ENCODE assay signal across 8 mouse cellular contexts in genomic region chr12:35191698-35192425, GRCm38 (mm10).
A peak's percentile ranks its signal among the peaks of the same experiment; 100 is the strongest.
DNase-seq lines count a peak whose midpoint lies in the region; ATAC-seq and TF ChIP-seq lines count a peak whose summit lies in the region.

No protein-coding gene starts in this region.

- TF ChIP-seq CTCF in E14TG2a.4 (conservative IDR thresholded peaks at IDR 0.05; ENCODE audit: low read length) = peak; percentile 36
- peak; percentile 77 for TF ChIP-seq CTCF in heart, postnatal 0 days (IDR thresholded peaks at IDR 0.05; ENCODE audit: low read depth)
- TF ChIP-seq CTCF in liver, postnatal 0 days (IDR thresholded peaks at IDR 0.05; ENCODE audit: low read depth) = peak; percentile 75
- no peak for TF ChIP-seq CTCF in thymus, adult 2 months (IDR thresholded peaks at IDR 0.05; ENCODE audit: borderline replicate concordance, control insufficient read depth, extremely low read depth, insufficient read depth, low read length, poor library complexity)

- peaks cover 6% of the 10 kb centered on the region for H3K9me3 ChIP-seq in E14TG2a.4 (ENCODE audit: low read length)
- no peaks in the 10 kb centered on the region for H3K9me3 ChIP-seq in forebrain, embryonic 12.5 days
- no peaks in the 10 kb centered on the region for H3K9me3 ChIP-seq in heart, postnatal 0 days (replicated peaks; ENCODE audit: control insufficient read depth, low read length)
- no peaks in the 10 kb centered on the region for H3K9me3 ChIP-seq in liver, postnatal 0 days (ENCODE audit: low read length)

- no peaks in the 10 kb centered on the region for H3K4me1 ChIP-seq in E14TG2a.4 (replicated peaks; ENCODE audit: low read depth, low read length)
- no peaks in the 10 kb centered on the region for H3K4me1 ChIP-seq in forebrain, embryonic 12.5 days
- 0 out of 2 replicates have a peak, but pooled peaks cover 3% of the 10 kb centered on the region for H3K4me1 ChIP-seq in heart, postnatal 0 days (ENCODE audit: control insufficient read depth, insufficient read depth)
- H3K4me1 ChIP-seq in liver, postnatal 0 days (ENCODE audit: insufficient read depth) = no peaks in the 10 kb centered on the region
- no peaks in the 10 kb centered on the region for H3K4me1 ChIP-seq in thymus, adult 2 months (replicated peaks; ENCODE audit: control insufficient read depth, insufficient read depth, low read length)

- no peaks in the 10 kb centered on the region for H3K36me3 ChIP-seq in E14TG2a.4 (ENCODE audit: insufficient read depth, low read length)
- no peaks in the 10 kb centered on the region for H3K36me3 ChIP-seq in forebrain, embryonic 12.5 days (replicated peaks)
- H3K36me3 ChIP-seq in heart, postnatal 0 days (replicated peaks; ENCODE audit: control insufficient read depth, insufficient read depth, low read length) = no peaks in the 10 kb centered on the region
- H3K36me3 ChIP-seq in liver, postnatal 0 days (replicated peaks; ENCODE audit: insufficient read depth, low read length) = no peaks in the 10 kb centered on the region
- no peaks in the 10 kb centered on the region for H3K36me3 ChIP-seq in thymus, adult 2 months (ENCODE audit: control insufficient read depth, insufficient read depth, low read length)

- no peak overlapping the region for H3K27ac ChIP-seq in forebrain, embryonic 12.5 days
- H3K27ac ChIP-seq in heart, postnatal 0 days (ENCODE audit: low read depth) = no peak overlapping the region
- H3K27ac ChIP-seq in liver, postnatal 0 days (ENCODE audit: low read depth) = no peak overlapping the region
- no peak overlapping the region for H3K27ac ChIP-seq in thymus, adult 2 months (ENCODE audit: control insufficient read depth, insufficient read depth, low read length)

- peak; percentile 58 for ATAC-seq in forebrain, embryonic 12.5 days (ENCODE audit: low FRiP score)
- ATAC-seq in heart, postnatal 0 days (ENCODE audit: insufficient read depth, low read depth) = peak; percentile 77; the same call in 1 of the 2 replicates
- no peak for ATAC-seq in liver, postnatal 0 days

- H3K9ac ChIP-seq in forebrain, embryonic 12.5 days = no peak overlapping the region
- no peak overlapping the region for H3K9ac ChIP-seq in heart, postnatal 0 days (replicated peaks; ENCODE audit: low read depth, low read length)
- no peak overlapping the region for H3K9ac ChIP-seq in liver, postnatal 0 days (replicated peaks)

- H3K4me3 ChIP-seq in E14TG2a.4 (replicated peaks; ENCODE audit: low read length) = no peak overlapping the region
- peak overlapping the region; percentile 27 for H3K4me3 ChIP-seq in forebrain, embryonic 12.5 days (replicated peaks)
- peak overlapping the region; percentile 20; the same call in 1 of the 2 replicates for H3K4me3 ChIP-seq in heart, postnatal 0 days (ENCODE audit: low read depth, low read length)
- no peak overlapping the region for H3K4me3 ChIP-seq in liver, postnatal 0 days (ENCODE audit: low read depth, low read length)
- H3K4me3 ChIP-seq in thymus, adult 2 months (ENCODE audit: control insufficient read depth, insufficient read depth, low read length) = no peak overlapping the region

- no peaks in the 10 kb centered on the region for H3K27me3 ChIP-seq in E14TG2a.4 (ENCODE audit: insufficient read depth, low read length)
- no peaks in the 10 kb centered on the region for H3K27me3 ChIP-seq in forebrain, embryonic 12.5 days
- H3K27me3 ChIP-seq in heart, postnatal 0 days (ENCODE audit: control insufficient read depth, insufficient read depth, low read length) = no peaks in the 10 kb centered on the region
- no peaks in the 10 kb centered on the region for H3K27me3 ChIP-seq in liver, postnatal 0 days (ENCODE audit: insufficient read depth, low read length)
- H3K27me3 ChIP-seq in thymus, adult 2 months (ENCODE audit: control insufficient read depth, insufficient read depth, low read length) = no peaks in the 10 kb centered on the region

- TF ChIP-seq EP300 in heart, postnatal 0 days (IDR thresholded peaks at IDR 0.05; ENCODE audit: low read depth) = no peak
- no peak for TF ChIP-seq EP300 in liver, postnatal 0 days (IDR thresholded peaks at IDR 0.05; ENCODE audit: low read depth)

- DNase-seq in c-Kit-positive CD71-negative TER-119-negative erythroid progenitor cells, embryonic 14.5 days (ENCODE audit: low read depth) = peak; percentile 54
- peak; percentile 71 for DNase-seq in heart, postnatal 0 days (ENCODE audit: low spot score)
- peak; percentile 79 for DNase-seq in kidney, postnatal 14 days
- DNase-seq in liver, postnatal 0 days = peak; percentile 71
- peak; percentile 15 for DNase-seq in ovary, adult 18-20 months (ENCODE audit: low spot score)
- DNase-seq in thymus, adult 2 months = peak; percentile 68

- WGBS in forebrain, embryonic 12.5 days = 59% methylated on average over 17 of the region's 17 CpGs
- WGBS in heart, postnatal 0 days = 37% methylated on average over 17 of the region's 17 CpGs
- 50% methylated on average over 17 of the region's 17 CpGs for WGBS in liver, postnatal 0 days (ENCODE audit: insufficient replicate concordance)
- 60% methylated on average over 17 of the region's 17 CpGs for WGBS in thymus, adult 2 months

- TF ChIP-seq POLR2A in thymus, adult 2 months (IDR thresholded peaks at IDR 0.05; ENCODE audit: control insufficient read depth, extremely low read depth, insufficient read depth, low read length, poor library complexity) = no peak

- H3K4me2 ChIP-seq in forebrain, embryonic 12.5 days = peak overlapping the region; percentile 53
- H3K4me2 ChIP-seq in heart, postnatal 0 days (ENCODE audit: low read depth, low read length) = peak overlapping the region; percentile 36
- H3K4me2 ChIP-seq in liver, postnatal 0 days (ENCODE audit: low read depth, low read length) = no peak overlapping the region

Comparison
In these comparisons a context has a peak if more than half of its experiments do, and no peak if none do; other contexts are left out.
1. H3K4me3 ChIP-seq: peak in forebrain, embryonic 12.5 days (single experiment) and heart, postnatal 0 days (single experiment); none in E14TG2a.4 (single experiment), liver, postnatal 0 days (single experiment) and thymus, adult 2 months (single experiment).
2. DNase-seq: peak in every context shown above with its lines; median percentile 79 in kidney, postnatal 14 days; 71 in heart, postnatal 0 days; 71 in liver, postnatal 0 days; 68 in thymus, adult 2 months; 54 in c-Kit-positive CD71-negative TER-119-negative erythroid progenitor cells, embryonic 14.5 days; 15 in ovary, adult 18-20 months.